Mouse (Mus musculus) adrenal gland, adult 10 weeks (tissue): ENCODE measurements around the gene Pik3c2a. TPM values are rescaled to one million over a fixed set of nuclear protein-coding genes. Genes with fewer than 3 reads are reported as not detected.

Source experiments
- polyA plus RNA-seq: library from polyadenylated mRNA; stranded (reverse); fragments of 350-450 nt; fragmentation: Illumina TruSeq; extraction: RNeasy Lipid Tissue Mini Kit (QIAGEN cat#74804); gene quantifications from one replicate; pipeline ENCODE4 v1.2.3, GENCODE M21; 2014; ENCODE audit warnings: low read depth, low replicate concordance

The Pik3c2a gene
- 82.5 TPM for polyA plus RNA-seq

GRCm38 (mm10) chr7:116443004-116443696 is at the start of gene Pik3c2a:
Gene Pik3c2a, minus strand, starts transcription at chr7:116443449.

GRCm38 (mm10) chr7:116333713-116334668 is 109.3 kb downstream of the Pik3c2a start, which contains the start of gene Rps13:
Gene Rps13, minus strand, starts transcription at chr7:116334195.

GRCm38 (mm10) chr7:116307871-116308631 is 135.2 kb downstream of the Pik3c2a start, which contains the start of gene Plekha7:
Gene Plekha7, minus strand, starts transcription at chr7:116308376.

Other genes with a start within 250 kb of the Pik3c2a start
- gene Plekha7, start 135.1 kb downstream of the Pik3c2a start, polyA plus RNA-seq = 7.2 TPM
- 498 TPM for gene Rps13, start 109.3 kb downstream of the Pik3c2a start, polyA plus RNA-seq
- 83.6 TPM for gene Nucb2, start 60.9 kb upstream of the Pik3c2a start, polyA plus RNA-seq